20 mouse cellular contexts compared by ENCODE assay signal in the genomic region with DNA sequence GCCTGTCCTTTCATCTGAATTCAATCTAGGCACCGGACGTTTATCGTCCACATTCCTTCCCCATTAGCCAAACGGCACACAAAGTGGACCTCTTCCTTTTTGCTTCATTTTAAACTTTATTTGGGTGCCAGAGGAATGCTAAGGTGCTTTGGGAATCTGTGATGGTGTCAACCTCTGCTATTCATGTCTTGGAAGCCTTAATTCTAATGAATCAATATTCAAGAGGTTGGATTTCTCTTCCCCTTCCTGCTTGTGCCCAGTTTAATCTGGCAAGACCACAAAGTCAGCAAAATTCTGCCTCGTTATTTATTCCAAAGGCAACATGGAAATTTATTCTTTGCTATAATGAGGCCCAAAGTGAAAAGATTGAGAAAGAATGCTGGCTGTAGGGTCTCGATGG. TPM values are rescaled to one million over a fixed set of nuclear protein-coding genes. Genes with fewer than 3 reads are reported as not detected.
"Had no signal": no experiment of that assay in that cellular context is flagged by ENCODE, and none has a peak within 500 bp of the region (broad histone marks: within the 10 kb centered on the region; RNA-seq: fewer than 3 reads in every experiment).

No protein-coding gene starts in this region.

- H3K9ac ChIP-seq: lung, embryonic 14.5 days; midbrain, embryonic 13.5 days; midbrain, embryonic 15.5 days; neural tube, embryonic 12.5 days; stomach, embryonic 15.5 days had no signal

- ATAC-seq: midbrain, embryonic 13.5 days; midbrain, embryonic 15.5 days had no signal

- H3K36me3 ChIP-seq: midbrain, embryonic 13.5 days; midbrain, embryonic 15.5 days; neural tube, embryonic 12.5 days; stomach, embryonic 15.5 days had no signal

- H3K4me2 ChIP-seq: lung, embryonic 14.5 days; midbrain, embryonic 11.5 days; midbrain, embryonic 13.5 days; midbrain, embryonic 15.5 days; neural tube, embryonic 12.5 days; stomach, embryonic 15.5 days had no signal

- DNase-seq: lung, adult 18-20 months; lung, embryonic 14.5 days; lung, postnatal 10 days; right cerebral cortex, postnatal 14 days; thymus, adult 2 months; thymus, postnatal 25 days; thymus, postnatal 4 days had no signal

- H3K4me1 ChIP-seq: megakaryocyte, embryonic 14.5 days; midbrain, embryonic 15.5 days; neural tube, embryonic 12.5 days; stomach, embryonic 15.5 days had no signal

- H3K9me3 ChIP-seq: midbrain, embryonic 13.5 days; midbrain, embryonic 15.5 days; neural tube, embryonic 12.5 days; stomach, embryonic 15.5 days had no signal

- H3K4me3 ChIP-seq: megakaryocyte, embryonic 14.5 days; midbrain, embryonic 13.5 days; midbrain, embryonic 15.5 days; neural tube, embryonic 12.5 days; stomach, embryonic 15.5 days had no signal

- H3K27me3 ChIP-seq: megakaryocyte, embryonic 14.5 days; midbrain, embryonic 13.5 days; midbrain, embryonic 15.5 days; neural tube, embryonic 12.5 days; stomach, embryonic 15.5 days had no signal

- H3K27ac ChIP-seq: macrophage; midbrain, embryonic 13.5 days; midbrain, embryonic 15.5 days; neural tube, embryonic 12.5 days; stomach, embryonic 15.5 days; stomach, postnatal 0 days had no signal

RNA-seq across cellular contexts. Expression of gene Slco1c1, which starts 6.7 kb away (rescaled TPM):
- total RNA-seq: megakaryocyte progenitor cell, adult 5-6 weeks; monocyte, adult 5-6 weeks; neutrophil, adult 5-6 weeks had no signal
- polyA plus RNA-seq: lung, embryonic 14.5 days; macrophage; spleen, adult 2 months; testis, adult 2 months had no signal
